Mouse (Mus musculus) forebrain, embryonic 15.5 days (tissue): ENCODE results near the gene Mgat4a. TPM values are rescaled to one million over a fixed set of nuclear protein-coding genes. Genes with fewer than 3 reads are reported as not detected.

Source experiments
- ATAC-seq: fragments of 200-750 bp; cut with Nextera tagmentation; replicated peaks from 2 replicates; pipeline ENCODE4 v1.8.0; 2017; ENCODE audit warnings: mild to moderate bottlenecking, moderate TSS enrichment, moderate library complexity
- H3K27ac ChIP-seq: fragments of 300-500 bp; sonication (generic); replicated peaks from 2 replicates; pipeline ENCODE4 v1.5.1; 2015; ENCODE audit warnings: mild to moderate bottlenecking, inconsistent platforms
- H3K27me3 ChIP-seq: fragments of 300-500 bp; sonication (generic); 2 replicates; pipeline ENCODE4 v1.6.1; 2015; ENCODE audit warnings: inconsistent platforms
- H3K36me3 ChIP-seq: fragments of 300-500 bp; sonication (generic); 2 replicates; pipeline ENCODE4 v1.6.1; 2015; ENCODE audit warnings: mild to moderate bottlenecking, inconsistent platforms
- H3K4me1 ChIP-seq: fragments of 300-500 bp; sonication (generic); 2 replicates; pipeline ENCODE4 v1.6.1; 2015; ENCODE audit warnings: inconsistent platforms
- H3K4me2 ChIP-seq: fragments of 300-500 bp; sonication (generic); replicated peaks from 2 replicates; pipeline ENCODE4 v1.6.1; 2015; ENCODE audit warnings: mild to moderate bottlenecking, inconsistent platforms
- H3K4me3 ChIP-seq: fragments of 300-500 bp; sonication (generic); 2 replicates; pipeline ENCODE4 v1.5.1; 2015; ENCODE audit warnings: mild to moderate bottlenecking, inconsistent platforms
- H3K9ac ChIP-seq: fragments of 300-500 bp; sonication (generic); replicated peaks from 2 replicates; pipeline ENCODE4 v1.6.1; 2015; ENCODE audit warnings: mild to moderate bottlenecking, inconsistent platforms
- H3K9me3 ChIP-seq: fragments of 300-500 bp; sonication (generic); 2 replicates; pipeline ENCODE4 v1.6.1; 2016; ENCODE audit warnings: inconsistent platforms
- WGBS: fragments of 180-500 bp; shearing (Covaris S2); methylation state at CpG from one replicate; pipeline ENCODE4 v1.1.7; 2015; ENCODE audit warnings: mixed read lengths; 5-methylcytosine and 5-hydroxymethylcytosine counted together
- polyA plus RNA-seq: library from polyadenylated mRNA; unstranded; fragments of >200 nt; fragmentation: Nextera tagmentation; extraction: Ambion mirVana; gene quantifications from 2 replicates; pipeline ENCODE4 v1.2.1, GENCODE M21; 2015

Gene Mgat4a
- polyA plus RNA-seq, 1 experiment from 2014 or later, result 7.2 TPM

DNA sequence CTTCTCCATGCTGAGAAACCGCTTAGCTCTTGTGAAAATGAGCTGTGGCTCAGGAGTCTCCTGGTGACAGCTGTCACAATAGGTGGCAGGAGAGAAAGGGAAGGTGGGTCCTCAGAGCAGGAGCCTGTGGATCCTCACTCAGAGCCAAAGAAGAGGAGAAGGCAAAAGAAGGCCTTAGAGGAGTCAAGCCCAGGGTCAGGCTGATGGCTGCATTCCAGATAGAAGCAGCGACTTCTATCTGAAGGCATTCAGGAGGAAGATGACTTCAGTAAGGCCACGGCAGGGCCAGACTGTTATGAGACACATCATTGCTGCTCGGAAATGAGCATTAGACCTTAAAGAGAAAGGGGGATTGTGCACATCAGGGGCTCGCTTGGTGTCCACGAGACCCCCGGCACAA is 11.2 kb upstream of the Mgat4a start:
- Histone ChIP-seq H3K4me1 (no peaks in the 10 kb centered on the region), H3K9ac (no peak overlapping the region), H3K9me3 (no peaks in the 10 kb centered on the region), H3K4me3 (no peak overlapping the region), H3K27me3 (no peaks in the 10 kb centered on the region), H3K27ac (no peak overlapping the region), H3K4me2 (no peak overlapping the region), H3K36me3 (no peaks in the 10 kb centered on the region)
- ATAC-seq, result no peak
- WGBS, result 86% methylated on average over 7 of the region's 7 CpGs

- Histone ChIP-seq H3K9ac (no peak overlapping the region), H3K27me3 (no peaks in the 10 kb centered on the region), H3K4me1 (no peaks in the 10 kb centered on the region), H3K36me3 (no peaks in the 10 kb centered on the region), H3K4me2 (no peak overlapping the region), H3K4me3 (no peak overlapping the region), H3K9me3 (no peaks in the 10 kb centered on the region), H3K27ac (no peak overlapping the region)
- no peak for ATAC-seq
- WGBS, result 91% methylated on average over 8 of the region's 8 CpGs
These were observed 8.7 kb upstream of the Mgat4a start for GRCm38 (mm10) chr1:37549501-37549900.

GRCm38 (mm10) chr1:37546398-37547051 is 5.7 kb upstream of the Mgat4a start:
- WGBS, result 69% methylated on average over 11 of the region's 11 CpGs
- H3K36me3 ChIP-seq, result no peaks in the 10 kb centered on the region
- no peak overlapping the region for H3K4me2 ChIP-seq
- H3K27me3 ChIP-seq, result no peaks in the 10 kb centered on the region
- no peak overlapping the region for H3K27ac ChIP-seq
- no peaks in the 10 kb centered on the region for H3K9me3 ChIP-seq
- H3K9ac ChIP-seq, result no peak overlapping the region
- no peak for ATAC-seq
- no peak overlapping the region for H3K4me3 ChIP-seq
- peaks cover 3% of the 10 kb centered on the region for H3K4me1 ChIP-seq

DNA sequence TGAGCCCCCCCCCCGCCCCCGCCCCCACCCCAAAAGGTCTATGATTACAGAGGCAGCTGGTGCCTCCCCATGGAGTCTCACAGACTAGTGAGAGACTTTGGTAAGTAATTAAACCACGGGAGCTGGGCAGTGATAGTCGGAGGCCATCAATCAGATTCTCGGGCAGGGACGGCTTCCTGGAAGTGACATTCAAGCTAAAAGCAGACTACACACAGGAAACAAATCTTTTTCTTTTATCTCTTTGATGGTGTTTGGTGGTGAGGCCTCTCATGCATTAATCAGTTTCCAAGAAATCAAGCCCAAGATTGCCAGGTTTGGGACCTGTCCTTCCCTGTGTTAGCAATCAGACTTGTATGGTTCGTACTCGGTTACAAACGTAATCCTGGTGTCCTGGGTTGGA is 3.4 kb upstream of the Mgat4a start:
- no peak overlapping the region for H3K9ac ChIP-seq
- no peaks in the 10 kb centered on the region for H3K9me3 ChIP-seq
- H3K4me2 ChIP-seq, result no peak overlapping the region
- 50% methylated on average over 9 of the region's 9 CpGs for WGBS
- H3K27me3 ChIP-seq, result no peaks in the 10 kb centered on the region
- H3K36me3 ChIP-seq, result no peaks in the 10 kb centered on the region
- no peak for ATAC-seq
- peaks cover 11% of the 10 kb centered on the region for H3K4me1 ChIP-seq
- H3K4me3 ChIP-seq, result no peak overlapping the region
- H3K27ac ChIP-seq, result no peak overlapping the region

GRCm38 (mm10) chr1:37543057-37543456 is 2.2 kb upstream of the Mgat4a start:
- Histone ChIP-seq H3K4me3 (no peak overlapping the region), H3K9ac (no peak overlapping the region), H3K27me3 (no peaks in the 10 kb centered on the region), H3K9me3 (no peaks in the 10 kb centered on the region), H3K27ac (no peak overlapping the region), H3K4me1 (peaks cover 11% of the 10 kb centered on the region), H3K4me2 (no peak overlapping the region), H3K36me3 (no peaks in the 10 kb centered on the region)
- ATAC-seq, result no peak
- WGBS, result 23% methylated on average over 1 of the region's 1 CpGs

DNA sequence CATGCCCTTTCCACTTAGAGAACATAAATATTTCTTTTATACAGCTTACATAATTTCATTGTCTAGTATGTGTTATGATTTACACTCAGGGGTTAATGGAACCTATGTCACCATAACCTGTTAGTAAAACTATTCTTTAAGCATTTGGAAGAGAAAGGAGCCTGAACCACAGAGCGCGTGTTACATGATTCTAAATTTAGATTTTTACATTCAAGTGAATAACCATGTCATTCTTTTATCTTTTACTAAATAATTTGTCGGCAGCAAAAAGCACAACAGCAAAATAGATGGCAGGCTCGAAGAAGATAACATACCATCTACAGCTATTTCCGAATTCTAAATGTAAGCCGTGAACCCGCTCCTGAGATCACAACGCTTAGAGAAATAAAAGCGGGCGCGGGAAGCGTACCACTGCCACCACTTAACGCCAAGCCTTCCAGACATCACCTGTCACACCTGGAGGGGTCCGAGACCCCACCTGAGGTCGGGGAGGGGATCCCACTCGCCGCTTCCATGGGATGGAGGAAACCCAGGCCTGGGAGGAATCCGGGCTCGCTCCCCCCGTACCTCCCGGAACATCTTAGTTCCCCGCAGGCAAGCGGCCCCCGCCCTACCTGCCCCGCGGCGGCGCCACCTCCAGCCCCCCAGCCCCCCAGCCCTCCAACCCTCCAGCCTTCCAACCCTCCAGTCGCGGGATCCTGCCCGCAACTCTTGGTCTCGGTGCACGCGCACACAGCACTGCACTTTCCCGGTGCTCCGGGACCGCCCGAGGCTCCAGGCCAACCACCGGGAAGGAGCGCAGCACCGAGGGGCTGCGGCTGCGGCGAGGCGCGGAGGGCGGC is 627 bp downstream of the Mgat4a start:
- Histone ChIP-seq H3K27ac (peak overlapping the region; percentile 57), H3K4me3 (peak overlapping the region; percentile 88), H3K27me3 (no peaks in the 10 kb centered on the region), H3K9ac (peak overlapping the region; percentile 81), H3K4me1 (peaks cover 11% of the 10 kb centered on the region), H3K36me3 (no peaks in the 10 kb centered on the region), H3K9me3 (no peaks in the 10 kb centered on the region), H3K4me2 (peak overlapping the region; percentile 93)
- ATAC-seq, result peak; percentile 76
- 3% methylated on average over 41 of the region's 47 CpGs for WGBS

DNA sequence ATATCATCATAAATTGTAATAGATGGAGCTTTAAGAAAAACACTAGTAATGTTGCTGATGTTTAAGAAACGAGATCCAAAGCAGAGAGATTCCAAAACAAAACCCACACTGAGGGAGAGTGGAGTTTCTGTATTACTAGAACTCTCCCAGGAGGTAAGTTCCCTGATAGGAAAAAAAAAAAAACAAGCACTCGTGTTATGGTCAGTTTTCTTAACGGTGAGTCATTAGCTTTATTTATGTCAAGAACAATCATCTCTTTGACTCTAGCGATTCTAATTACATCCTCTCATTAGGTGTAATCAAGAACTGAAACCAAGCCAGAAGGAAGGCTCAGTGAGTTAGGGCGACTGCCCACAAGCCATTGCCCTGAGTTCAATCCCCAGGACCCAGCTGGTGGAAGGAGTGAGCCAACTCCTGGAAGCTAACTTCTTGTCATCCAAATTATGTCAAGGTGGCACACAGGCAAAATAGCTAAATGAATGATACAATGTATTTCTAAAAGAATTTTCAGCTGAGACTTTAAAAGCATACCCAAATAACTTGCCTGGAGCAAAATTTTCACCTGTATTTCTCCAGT is 6.2 kb downstream of the Mgat4a start:
- 35% methylated on average over 5 of the region's 5 CpGs for WGBS
- H3K4me3 ChIP-seq, result no peak overlapping the region
- no peak for ATAC-seq
- no peak overlapping the region for H3K4me2 ChIP-seq
- H3K27ac ChIP-seq, result no peak overlapping the region
- H3K9me3 ChIP-seq, result no peaks in the 10 kb centered on the region
- H3K27me3 ChIP-seq, result no peaks in the 10 kb centered on the region
- no peaks in the 10 kb centered on the region for H3K36me3 ChIP-seq
- H3K9ac ChIP-seq, result no peak overlapping the region
- H3K4me1 ChIP-seq, result no peaks in the 10 kb centered on the region

GRCm38 (mm10) chr1:37533181-37533580 is 7.6 kb downstream of the Mgat4a start:
- no peak for ATAC-seq
- H3K4me2 ChIP-seq, result no peak overlapping the region

GRCm38 (mm10) chr1:37532533-37532840 is 8.3 kb downstream of the Mgat4a start:
- WGBS, result 81% methylated on average over 6 of the region's 6 CpGs

More at GRCm38 (mm10) chr1:37533181-37533580, 7.6 kb downstream of the Mgat4a start:
- no peaks in the 10 kb centered on the region for H3K27me3 ChIP-seq
- 78% methylated on average over 7 of the region's 7 CpGs for WGBS
- no peak overlapping the region for H3K27ac ChIP-seq
- H3K36me3 ChIP-seq, result no peaks in the 10 kb centered on the region
- H3K4me3 ChIP-seq, result no peak overlapping the region
- no peaks in the 10 kb centered on the region for H3K4me1 ChIP-seq
- H3K9me3 ChIP-seq, result no peaks in the 10 kb centered on the region
- no peak overlapping the region for H3K9ac ChIP-seq

DNA sequence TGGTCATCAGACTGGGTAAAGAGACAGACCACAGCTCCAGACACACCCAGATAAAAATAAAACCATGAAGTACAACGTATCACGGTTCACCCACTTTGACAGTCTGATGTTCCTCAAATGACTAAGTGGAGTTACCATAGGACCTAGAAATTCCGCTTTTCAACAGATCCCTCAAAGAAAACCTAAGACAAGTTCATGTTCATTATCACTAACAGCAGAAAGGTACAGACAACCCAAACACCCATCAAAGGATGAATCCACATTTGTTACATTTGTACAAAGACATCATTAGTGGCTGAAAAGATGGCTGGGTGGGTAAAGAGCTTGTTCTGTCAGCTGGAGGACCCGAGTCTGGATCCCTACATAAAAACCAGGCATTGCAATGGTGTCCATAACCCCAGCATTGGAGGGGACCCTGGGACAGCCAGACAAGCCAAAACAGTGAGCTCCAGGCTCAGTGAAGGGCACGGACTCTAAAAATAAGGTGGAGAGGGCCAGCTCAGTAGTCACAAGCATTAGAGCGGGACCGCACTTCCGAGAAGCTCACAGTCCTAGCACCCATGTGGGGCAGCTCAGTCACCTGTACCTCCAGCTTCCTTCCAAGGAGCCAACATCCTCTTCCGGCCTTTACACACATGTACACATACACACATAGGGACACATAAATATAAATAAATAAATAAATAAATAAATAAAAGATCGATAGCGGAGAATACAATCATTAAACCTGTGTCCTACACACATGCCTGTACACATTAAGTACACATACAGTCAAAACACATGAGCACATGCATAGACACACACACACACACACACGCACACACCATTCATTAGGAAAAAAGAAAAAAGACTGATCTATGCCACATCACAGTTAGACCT is 8.9 kb downstream of the Mgat4a start:
- no peaks in the 10 kb centered on the region for H3K4me1 ChIP-seq
- H3K27me3 ChIP-seq, result no peaks in the 10 kb centered on the region
- no peak overlapping the region for H3K9ac ChIP-seq
- H3K36me3 ChIP-seq, result no peaks in the 10 kb centered on the region
- H3K4me2 ChIP-seq, result no peak overlapping the region
- H3K9me3 ChIP-seq, result no peaks in the 10 kb centered on the region
- ATAC-seq, result no peak
- H3K27ac ChIP-seq, result no peak overlapping the region
- H3K4me3 ChIP-seq, result no peak overlapping the region
- 95% methylated on average over 12 of the region's 12 CpGs for WGBS

More at GRCm38 (mm10) chr1:37532533-37532840, 8.3 kb downstream of the Mgat4a start:
- Histone ChIP-seq H3K4me3 (no peak overlapping the region), H3K9me3 (no peaks in the 10 kb centered on the region), H3K36me3 (no peaks in the 10 kb centered on the region), H3K27me3 (no peaks in the 10 kb centered on the region), H3K9ac (no peak overlapping the region), H3K27ac (no peak overlapping the region), H3K4me2 (no peak overlapping the region), H3K4me1 (no peaks in the 10 kb centered on the region)
- ATAC-seq, result no peak

DNA sequence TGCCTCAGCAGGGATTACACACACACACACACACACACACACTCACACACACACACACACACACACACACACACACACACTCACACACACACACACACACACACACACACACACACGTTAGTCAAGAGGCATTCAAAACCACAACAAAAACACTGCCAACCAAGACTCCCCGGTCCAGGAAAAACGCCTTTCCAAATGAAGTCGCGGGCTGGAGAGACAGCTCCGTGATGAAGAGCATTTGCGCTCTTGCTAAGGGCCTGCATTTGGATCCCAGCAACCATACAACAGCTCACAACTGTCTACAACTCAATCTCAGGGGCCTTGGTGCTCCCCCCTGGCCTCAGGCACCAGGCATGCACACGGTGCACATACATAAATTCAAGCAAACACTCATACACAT is 10.8 kb downstream of the Mgat4a start:
- Histone ChIP-seq H3K27me3 (no peaks in the 10 kb centered on the region), H3K4me2 (no peak overlapping the region), H3K4me1 (no peaks in the 10 kb centered on the region), H3K9ac (no peak overlapping the region), H3K4me3 (no peak overlapping the region), H3K9me3 (no peaks in the 10 kb centered on the region), H3K27ac (0 out of 2 replicates have a peak overlapping the region, but pooled peaks have one; percentile 32), H3K36me3 (no peaks in the 10 kb centered on the region)
- no peak for ATAC-seq
- 51% methylated on average over 8 of the region's 8 CpGs for WGBS

DNA sequence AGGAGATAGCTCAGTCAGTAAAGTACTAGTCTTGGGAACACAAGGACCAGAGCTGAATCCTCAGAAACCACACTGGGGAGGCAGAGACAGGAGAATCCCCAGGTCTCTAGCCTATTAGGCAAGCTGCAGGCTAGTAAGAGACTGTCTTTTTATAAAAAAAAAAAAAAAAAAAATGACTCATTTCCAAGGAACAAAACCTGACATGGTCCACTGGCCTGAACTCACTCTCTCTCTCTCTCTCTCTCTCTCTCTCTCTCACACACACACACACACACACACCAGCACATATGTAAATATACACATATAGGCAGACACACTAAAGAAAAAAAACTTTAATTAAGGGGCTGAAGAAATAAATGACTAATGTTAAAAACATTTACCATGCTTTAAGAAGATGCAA is 14.6 kb downstream of the Mgat4a start:
- Histone ChIP-seq H3K27ac (no peak overlapping the region), H3K9ac (no peak overlapping the region), H3K27me3 (no peaks in the 10 kb centered on the region), H3K36me3 (no peaks in the 10 kb centered on the region), H3K9me3 (no peaks in the 10 kb centered on the region), H3K4me2 (no peak overlapping the region), H3K4me3 (no peak overlapping the region), H3K4me1 (no peaks in the 10 kb centered on the region)
- ATAC-seq, result no peak
